Mouse (Mus musculus) heart, adult 8-10 months (tissue): Measurements from ENCODE around the gene Gm8247. TPM values are rescaled to one million over a fixed set of nuclear protein-coding genes. Genes with fewer than 3 reads are reported as not detected.
"Not testable (repeated sequence)": the region's sequence is repeated elsewhere in the genome, so short reads cannot be mapped to it uniquely, and the experiment has no call there.

ENCODE experiments used
- DNase-seq: peaks from one replicate; pipeline ENCODE4 v3.0.0; 2022; ENCODE audit warnings: low spot score
- total RNA-seq, 4 experiments: library from RNA; stranded (reverse); gene quantifications; 2 replicates each; pipeline ENCODE4 v1.2.4; 2022

The Gm8247 gene
- not detected for total RNA-seq

GRCm38 (mm10) chr14:44582853-44583252 lies at the start of gene Gm8247:
Gene Gm8247 (plus strand): TSS chr14:44583153.
- not testable (repeated sequence) for DNase-seq

GRCm38 (mm10) chr14:44547961-44548360 lies 35.0 kb upstream of the Gm8247 start:
- not testable (repeated sequence) for DNase-seq

- peak; percentile 0 for DNase-seq
Measured at GRCm38 (mm10) chr14:44591765-44592164, 8.8 kb downstream of the Gm8247 start.

GRCm38 (mm10) chr14:44627737-44628136 lies 44.8 kb downstream of the Gm8247 start, which contains the start of gene Gm5624:
Gene Gm5624 (minus strand): TSS chr14:44627938.
- not testable (repeated sequence) for DNase-seq

Other genes starting within 250 kb of the Gm8247 start
- not detected for gene Gm5930, start 244.6 kb upstream of the Gm8247 start, total RNA-seq
- not detected for gene Gm8229, start 217.8 kb upstream of the Gm8247 start, total RNA-seq
- not detected for gene Gm3371, start 172.5 kb upstream of the Gm8247 start, total RNA-seq
- gene Gm8232, start 149.5 kb upstream of the Gm8247 start, total RNA-seq: not detected
- gene BC061237, start 90.7 kb upstream of the Gm8247 start, total RNA-seq: not detected
- gene Gm17093, start 64.9 kb upstream of the Gm8247 start, total RNA-seq: not detected
- not detected for gene Gm5624, start 44.8 kb downstream of the Gm8247 start, total RNA-seq
- gene Gm8257, start 123.3 kb downstream of the Gm8247 start, total RNA-seq: not detected
- gene Gm8267, start 167.2 kb downstream of the Gm8247 start, total RNA-seq: not detected